Mouse (Mus musculus): ENCODE measurements around the gene Cep250. TPM values are rescaled to one million over a fixed set of nuclear protein-coding genes. Genes with fewer than 3 reads are reported as not detected.

The Cep250 gene
- polyA plus RNA-seq, 1 experiment: 39.1 TPM

GRCm38 (mm10) chr2:155947390-155948002, 8.8 kb upstream of the Cep250 start:
- H3K27ac ChIP-seq (ENCODE audit: control insufficient read depth, insufficient read depth, low read depth, low read length, poor library complexity): no peak overlapping the region
- 37% methylated on average over 5 of the region's 5 CpGs for WGBS
- TF ChIP-seq CTCF (IDR thresholded peaks at IDR 0.05; ENCODE audit: control insufficient read depth, insufficient read depth, low read length): no peak
- no peak for TF ChIP-seq POLR2A (IDR thresholded peaks at IDR 0.05; ENCODE audit: borderline replicate concordance, control insufficient read depth, low read depth, low read length)
- no peaks in the 10 kb centered on the region; the same call in 1 of the 2 replicates for H3K4me1 ChIP-seq (ENCODE audit: control insufficient read depth, insufficient read depth, low read length)
- no peak overlapping the region for H3K4me3 ChIP-seq (replicated peaks; ENCODE audit: control insufficient read depth, low read depth, low read length)

- no peaks in the 10 kb centered on the region; the same call in 1 of the 2 replicates for H3K4me1 ChIP-seq (ENCODE audit: control insufficient read depth, insufficient read depth, low read length)
- no peak overlapping the region for H3K27ac ChIP-seq (ENCODE audit: control insufficient read depth, insufficient read depth, low read depth, low read length, poor library complexity)
- TF ChIP-seq POLR2A (IDR thresholded peaks at IDR 0.05; ENCODE audit: borderline replicate concordance, control insufficient read depth, low read depth, low read length): no peak
- TF ChIP-seq CTCF (IDR thresholded peaks at IDR 0.05; ENCODE audit: control insufficient read depth, insufficient read depth, low read length): no peak
- H3K4me3 ChIP-seq (replicated peaks; ENCODE audit: control insufficient read depth, low read depth, low read length): no peak overlapping the region
- 76% methylated on average over 6 of the region's 6 CpGs for WGBS
Measured at GRCm38 (mm10) chr2:155949362-155949761, 6.9 kb upstream of the Cep250 start.

GRCm38 (mm10) chr2:155952006-155952405, 4.3 kb upstream of the Cep250 start:
- Histone ChIP-seq H3K4me1 (ENCODE audit: control insufficient read depth, insufficient read depth, low read length) (no peaks in the 10 kb centered on the region; the same call in 1 of the 2 replicates), H3K27ac (ENCODE audit: control insufficient read depth, insufficient read depth, low read depth, low read length, poor library complexity) (no peak overlapping the region), H3K4me3 (replicated peaks; ENCODE audit: control insufficient read depth, low read depth, low read length) (no peak overlapping the region)
- no peak for TF ChIP-seq CTCF (IDR thresholded peaks at IDR 0.05; ENCODE audit: control insufficient read depth, insufficient read depth, low read length)
- no peak for TF ChIP-seq POLR2A (IDR thresholded peaks at IDR 0.05; ENCODE audit: borderline replicate concordance, control insufficient read depth, low read depth, low read length)

- 95% methylated on average over 5 of the region's 5 CpGs for WGBS
- no peak for TF ChIP-seq POLR2A (IDR thresholded peaks at IDR 0.05; ENCODE audit: borderline replicate concordance, control insufficient read depth, low read depth, low read length)
- Histone ChIP-seq H3K4me1 (ENCODE audit: control insufficient read depth, insufficient read depth, low read length) (peaks cover 2% of the 10 kb centered on the region), H3K27ac (ENCODE audit: control insufficient read depth, insufficient read depth, low read depth, low read length, poor library complexity) (no peak overlapping the region), H3K4me3 (replicated peaks; ENCODE audit: control insufficient read depth, low read depth, low read length) (no peak overlapping the region)
Measured at GRCm38 (mm10) chr2:155959981-155960380, 3.7 kb downstream of the Cep250 start.

- peaks cover 2% of the 10 kb centered on the region for H3K4me1 ChIP-seq (ENCODE audit: control insufficient read depth, insufficient read depth, low read length)
- H3K27ac ChIP-seq (ENCODE audit: control insufficient read depth, insufficient read depth, low read depth, low read length, poor library complexity): no peak overlapping the region
- no peak overlapping the region for H3K4me3 ChIP-seq (replicated peaks; ENCODE audit: control insufficient read depth, low read depth, low read length)
- TF ChIP-seq CTCF (IDR thresholded peaks at IDR 0.05; ENCODE audit: control insufficient read depth, insufficient read depth, low read length) (no peak), POLR2A (IDR thresholded peaks at IDR 0.05; ENCODE audit: borderline replicate concordance, control insufficient read depth, low read depth, low read length) (no peak)
- 76% methylated on average over 10 of the region's 10 CpGs for WGBS
Measured at GRCm38 (mm10) chr2:155961862-155962261, 5.6 kb downstream of the Cep250 start.

- TF ChIP-seq POLR2A (IDR thresholded peaks at IDR 0.05; ENCODE audit: borderline replicate concordance, control insufficient read depth, low read depth, low read length): no peak
- TF ChIP-seq CTCF (IDR thresholded peaks at IDR 0.05; ENCODE audit: control insufficient read depth, insufficient read depth, low read length): no peak
- WGBS: 71% methylated on average over 1 of the region's 1 CpGs
- Histone ChIP-seq H3K4me3 (replicated peaks; ENCODE audit: control insufficient read depth, low read depth, low read length) (no peak overlapping the region), H3K27ac (ENCODE audit: control insufficient read depth, insufficient read depth, low read depth, low read length, poor library complexity) (no peak overlapping the region), H3K4me1 (ENCODE audit: control insufficient read depth, insufficient read depth, low read length) (peaks cover 2% of the 10 kb centered on the region)
Measured at GRCm38 (mm10) chr2:155962991-155963390, 6.7 kb downstream of the Cep250 start.

GRCm38 (mm10) chr2:155973348-155973747, 17.1 kb downstream of the Cep250 start:
- Histone ChIP-seq H3K4me1 (ENCODE audit: control insufficient read depth, insufficient read depth, low read length) (peaks cover 3% of the 10 kb centered on the region), H3K27ac (ENCODE audit: control insufficient read depth, insufficient read depth, low read depth, low read length, poor library complexity) (no peak overlapping the region), H3K4me3 (replicated peaks; ENCODE audit: control insufficient read depth, low read depth, low read length) (no peak overlapping the region)
- WGBS: 84% methylated on average over 6 of the region's 6 CpGs
- no peak for TF ChIP-seq POLR2A (IDR thresholded peaks at IDR 0.05; ENCODE audit: borderline replicate concordance, control insufficient read depth, low read depth, low read length)
- no peak for TF ChIP-seq CTCF (IDR thresholded peaks at IDR 0.05; ENCODE audit: control insufficient read depth, insufficient read depth, low read length)

GRCm38 (mm10) chr2:155974087-155974731, 18.0 kb downstream of the Cep250 start:
- H3K27ac ChIP-seq (ENCODE audit: control insufficient read depth, insufficient read depth, low read depth, low read length, poor library complexity): peak overlapping the region; percentile 53
- WGBS: 73% methylated on average over 14 of the region's 14 CpGs
- peak; percentile 6; the same call in 1 of the 2 replicates for TF ChIP-seq CTCF (IDR thresholded peaks at IDR 0.05; ENCODE audit: control insufficient read depth, insufficient read depth, low read length)
- TF ChIP-seq POLR2A (IDR thresholded peaks at IDR 0.05; ENCODE audit: borderline replicate concordance, control insufficient read depth, low read depth, low read length): no peak

More at GRCm38 (mm10) chr2:155974087-155974731, 18.0 kb downstream of the Cep250 start:
- Histone ChIP-seq H3K4me3 (replicated peaks; ENCODE audit: control insufficient read depth, low read depth, low read length) (no peak overlapping the region), H3K4me1 (ENCODE audit: control insufficient read depth, insufficient read depth, low read length) (peaks cover 3% of the 10 kb centered on the region)
